Mouse (Mus musculus) hindbrain, embryonic 16.5 days (tissue): ENCODE results near the gene Hist1h1e. TPM values are rescaled to one million over a fixed set of nuclear protein-coding genes. Genes with fewer than 3 reads are reported as not detected.
"Not testable (repeated sequence)": the region's sequence is repeated elsewhere in the genome, so short reads cannot be mapped to it uniquely, and the experiment has no call there.

ENCODE experiments used
- ATAC-seq: fragments of 200-750 bp; cut with Nextera tagmentation; 2 replicates; pipeline ENCODE4 v1.8.0; 2017; ENCODE audit warnings: moderate TSS enrichment, moderate library complexity
- H3K27ac ChIP-seq: fragments of 300-500 bp; sonication (generic); 2 replicates; pipeline ENCODE4 v1.5.1; 2014; ENCODE audit warnings: low read depth, mild to moderate bottlenecking, control low read depth, low read length, moderate library complexity
- H3K27me3 ChIP-seq: fragments of 300-500 bp; sonication (generic); replicated peaks from 2 replicates; pipeline ENCODE4 v1.6.1; 2014; ENCODE audit warnings: low read length; ENCODE audit not compliant: control insufficient read depth, insufficient read depth
- H3K36me3 ChIP-seq: fragments of 300-500 bp; sonication (generic); 2 replicates; pipeline ENCODE4 v1.6.1; 2014; ENCODE audit warnings: mild to moderate bottlenecking, low read length, moderate library complexity, mixed read lengths; ENCODE audit not compliant: control insufficient read depth, insufficient read depth
- H3K4me1 ChIP-seq: fragments of 300-500 bp; sonication (generic); 2 replicates; pipeline ENCODE4 v1.6.1; 2014; ENCODE audit warnings: low read depth, low read length; ENCODE audit not compliant: control insufficient read depth, insufficient read depth
- H3K4me2 ChIP-seq: fragments of 300-500 bp; sonication (generic); 2 replicates; pipeline ENCODE4 v1.6.1; 2014; ENCODE audit warnings: mild to moderate bottlenecking, low read length, control low read depth, moderate library complexity
- H3K4me3 ChIP-seq: fragments of 300-500 bp; sonication (generic); 2 replicates; pipeline ENCODE4 v1.5.1; 2014; ENCODE audit warnings: mild to moderate bottlenecking, low read length, control low read depth, moderate library complexity
- H3K9ac ChIP-seq: fragments of 300-500 bp; sonication (generic); 2 replicates; pipeline ENCODE4 v1.6.1; 2014; ENCODE audit warnings: low read depth, mild to moderate bottlenecking, control low read depth, low read length, moderate library complexity
- H3K9me3 ChIP-seq: fragments of 300-500 bp; sonication (generic); 2 replicates; pipeline ENCODE4 v1.6.1; 2014; ENCODE audit warnings: mild to moderate bottlenecking, low read length, moderate library complexity; ENCODE audit not compliant: control insufficient read depth
- WGBS: fragments of 180-500 bp; shearing (Covaris S2); extraction: QIAGEN DNeasy Blood & Tissue Kit; methylation state at CpG from one replicate; pipeline ENCODE4 v1.1.7; 2014; 5-methylcytosine and 5-hydroxymethylcytosine counted together
- polyA plus RNA-seq: library from polyadenylated mRNA; unstranded; fragments of >200 nt; fragmentation: Nextera tagmentation; extraction: Ambion mirVana; gene quantifications from 2 replicates; pipeline ENCODE4 v1.2.1, GENCODE M21; 2015

Hist1h1e gene
- polyA plus RNA-seq, 1 experiment from 2014 or later: 5.0 TPM

DNA sequence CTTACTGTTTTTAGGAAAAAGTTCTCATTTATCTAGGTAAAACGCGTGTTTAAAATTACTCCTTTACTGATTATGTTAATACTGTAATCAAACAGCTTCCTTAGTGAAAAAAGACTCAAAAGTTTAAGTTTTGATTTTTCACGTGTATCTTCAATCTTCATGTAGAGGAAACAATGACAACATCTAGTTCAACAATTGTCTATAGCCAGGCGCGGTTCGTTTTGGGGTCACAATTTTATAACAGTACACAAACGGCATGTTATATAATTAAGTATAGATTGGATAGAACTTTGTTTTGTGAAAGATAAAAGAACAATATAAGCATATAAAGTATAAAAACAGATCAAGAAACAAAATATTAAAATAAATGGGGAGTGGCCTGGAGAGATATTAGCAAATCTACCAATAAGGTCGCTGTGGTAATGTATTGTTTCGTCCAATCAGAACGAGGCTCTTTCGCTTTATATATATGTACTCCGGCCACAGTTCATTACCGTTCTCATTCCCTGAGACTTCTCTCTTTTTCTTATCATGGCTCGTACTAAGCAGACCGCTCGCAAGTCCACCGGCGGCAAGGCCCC is 47.0 kb downstream of the Hist1h1e start, which contains the start of gene Hist1h3d:
Hist1h3d (plus strand) TSS at position 493 of the 581 bp plus-strand sequence.
- no peaks in the 10 kb centered on the region for H3K9me3 ChIP-seq
- under 1% methylated on average over 18 of the region's 18 CpGs for WGBS
- ATAC-seq: peak; percentile 68
- peak within 1 kb of the TSS; percentile 42 for H3K4me3 ChIP-seq
- peak within 1 kb of the TSS; percentile 71 for H3K4me2 ChIP-seq
- H3K27me3 ChIP-seq: no peaks in the 10 kb centered on the region
- peaks cover 21% of the 10 kb centered on the region for H3K4me1 ChIP-seq
- peak within 1 kb of the TSS; percentile 59 for H3K9ac ChIP-seq
- H3K27ac ChIP-seq: peak within 1 kb of the TSS; percentile 72
- no peaks in the 10 kb centered on the region for H3K36me3 ChIP-seq

GRCm38 (mm10) chr13:23574546-23575170 is 47.7 kb downstream of the Hist1h1e start:
- Histone ChIP-seq H3K4me1 (peaks cover 26% of the 10 kb centered on the region), H3K4me2 (peak overlapping the region; percentile 71), H3K4me3 (peak overlapping the region; percentile 34), H3K27ac (peak overlapping the region; percentile 74)
- not testable (repeated sequence) for H3K9me3 ChIP-seq, ATAC-seq, H3K36me3 ChIP-seq, H3K27me3 ChIP-seq, H3K9ac ChIP-seq
- 0% methylated on average over 5 of the region's 39 CpGs for WGBS

- Histone ChIP-seq H3K4me3 (peak within 1 kb of the TSS; percentile 37), H3K4me1 (peaks cover 26% of the 10 kb centered on the region), H3K4me2 (peak within 1 kb of the TSS; percentile 71), H3K27ac (peak within 1 kb of the TSS; percentile 75)
- WGBS: under 1% methylated on average over 19 of the region's 42 CpGs
- peak; percentile 92 for ATAC-seq
- not testable (repeated sequence) for H3K36me3 ChIP-seq, H3K9me3 ChIP-seq, H3K27me3 ChIP-seq, H3K9ac ChIP-seq
Observed at GRCm38 (mm10) chr13:23573898-23574524, 48.3 kb downstream of the Hist1h1e start, which contains the start of the genes Hist1h2bf and Hist1h2ad. Gene Hist1h2bf (minus strand): TSS chr13:23574196. Gene Hist1h2ad (plus strand): TSS chr13:23574381.

- H3K27me3 ChIP-seq, H3K9ac ChIP-seq, H3K9me3 ChIP-seq, H3K36me3 ChIP-seq, ATAC-seq: not testable (repeated sequence)
- Histone ChIP-seq H3K27ac (peak overlapping the region; percentile 75), H3K4me1 (peaks cover 26% of the 10 kb centered on the region), H3K4me2 (peak overlapping the region; percentile 53), H3K4me3 (peak overlapping the region; percentile 37)
- WGBS: 15% methylated on average over 14 of the region's 20 CpGs
Observed at GRCm38 (mm10) chr13:23573034-23573897, 49.1 kb downstream of the Hist1h1e start.

GRCm38 (mm10) chr13:23572218-23573033 is 49.9 kb downstream of the Hist1h1e start:
- Histone ChIP-seq H3K9me3 (no peaks in the 10 kb centered on the region), H3K4me2 (peak overlapping the region; percentile 53), H3K4me1 (peaks cover 26% of the 10 kb centered on the region), H3K27me3 (no peaks in the 10 kb centered on the region), H3K36me3 (no peaks in the 10 kb centered on the region), H3K27ac (no peak overlapping the region), H3K9ac (no peak overlapping the region), H3K4me3 (peak overlapping the region; percentile 44)
- 40% methylated on average over 2 of the region's 2 CpGs for WGBS
- ATAC-seq: no peak

- Histone ChIP-seq H3K27ac (peak overlapping the region; percentile 90), H3K4me3 (peak overlapping the region; percentile 44), H3K4me2 (peak overlapping the region; percentile 53), H3K4me1 (peaks cover 25% of the 10 kb centered on the region), H3K9ac (peak overlapping the region; percentile 54; the same call in 1 of the 2 replicates)
- not testable (repeated sequence) for H3K9me3 ChIP-seq, ATAC-seq, H3K36me3 ChIP-seq, H3K27me3 ChIP-seq
- 0% methylated on average over 9 of the region's 34 CpGs for WGBS
Observed at GRCm38 (mm10) chr13:23571504-23572217, 50.7 kb downstream of the Hist1h1e start.

DNA sequence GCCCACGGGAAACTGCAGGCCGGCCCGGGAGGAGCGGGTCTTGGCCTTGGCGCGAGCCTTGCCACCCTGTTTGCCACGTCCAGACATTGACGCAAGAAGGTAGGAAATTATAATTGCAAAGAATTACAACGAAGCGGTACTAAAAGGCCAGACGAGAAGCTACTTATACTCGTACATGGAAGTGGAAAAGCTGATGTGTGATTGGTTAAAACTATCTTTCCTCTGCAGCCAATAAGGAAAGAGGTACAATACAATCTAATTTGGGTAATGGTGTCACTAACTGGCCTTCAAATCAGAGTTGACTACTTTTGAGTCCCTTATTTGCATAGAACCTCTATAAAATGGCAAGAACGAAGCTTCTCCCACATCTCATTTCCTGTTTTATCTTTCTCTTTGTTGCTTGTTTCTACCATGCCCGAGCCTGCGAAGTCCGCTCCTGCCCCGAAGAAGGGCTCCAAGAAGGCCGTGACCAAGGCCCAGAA is 51.3 kb downstream of the Hist1h1e start, which contains the start of the genes Hist1h2ae and Hist1h2bg:
Hist1h2ae (minus strand) TSS at position 199 of the 482 bp plus-strand sequence.
Hist1h2bg (plus strand) TSS at position 375 of the 482 bp plus-strand sequence.
- Histone ChIP-seq H3K9me3 (no peaks in the 10 kb centered on the region), H3K4me1 (peaks cover 19% of the 10 kb centered on the region), H3K27me3 (no peaks in the 10 kb centered on the region), H3K4me2 (peak within 1 kb of the TSS; percentile 53), H3K4me3 (peak within 1 kb of the TSS; percentile 44), H3K27ac (peak within 1 kb of the TSS; percentile 90), H3K36me3 (no peaks in the 10 kb centered on the region), H3K9ac (peak within 1 kb of the TSS; percentile 57)
- WGBS: under 1% methylated on average over 18 of the region's 18 CpGs
- peak; percentile 95 for ATAC-seq
